Mouse (Mus musculus) bone marrow macrophage, adult 2 months (primary cell): Measurements from ENCODE around the gene Flad1.
A peak's percentile ranks its signal among the peaks of the same experiment; 100 is the strongest.

ENCODE experiments used
- CTCF ChIP-seq: IDR thresholded peaks from 2 replicates; pipeline ENCODE4 v1.5.1; 2012; ENCODE audit warnings: low read depth, mild to moderate bottlenecking, low read length, moderate library complexity
- POLR2A ChIP-seq: IDR thresholded peaks from 2 replicates; pipeline ENCODE4 v1.6.1; 2012; ENCODE audit warnings: mild to moderate bottlenecking, low read depth, low read length, borderline replicate concordance

DNA sequence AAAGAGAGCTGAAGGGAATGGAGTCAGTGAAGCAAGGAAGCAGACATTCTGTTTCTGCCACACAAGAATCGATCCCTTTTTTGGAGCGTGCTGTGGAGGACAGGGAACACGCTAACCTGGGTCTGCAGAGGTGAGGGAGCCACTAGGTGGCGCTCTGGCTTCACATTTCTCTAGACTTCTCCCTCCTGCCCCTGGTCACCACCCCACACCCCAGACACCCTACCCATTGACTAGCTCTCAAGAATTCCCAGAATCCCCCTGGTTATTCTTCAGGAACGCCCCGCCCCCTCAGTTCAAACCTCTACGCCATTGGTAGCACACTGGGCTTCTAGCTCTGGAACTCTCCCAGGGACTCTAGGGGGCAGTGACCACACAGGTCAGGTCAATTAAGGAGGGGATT is 37.9 kb upstream of the Flad1 start:
- TF ChIP-seq CTCF (peak; percentile 91), POLR2A (no peak)
